ENCODE assay signal across 23 mouse cellular contexts in the genomic region with DNA sequence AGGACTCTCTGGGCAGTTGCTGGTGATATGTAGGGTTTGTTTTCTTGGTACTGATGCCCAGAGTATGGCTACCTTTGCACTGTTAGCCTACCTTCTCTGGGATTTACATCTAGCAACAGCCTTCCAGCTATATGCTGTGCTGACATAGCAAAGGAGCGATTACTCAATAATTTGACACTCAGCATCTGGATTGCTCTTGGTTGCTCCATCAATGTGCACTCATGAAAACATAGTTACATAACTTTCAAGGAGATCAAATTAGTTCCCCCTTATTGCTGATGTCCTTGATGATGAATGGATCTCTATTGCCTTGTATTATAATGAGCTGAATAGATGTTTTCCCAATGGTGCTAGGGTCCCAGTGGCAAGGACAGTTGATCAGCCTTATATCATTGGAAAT.
"Had no signal": no experiment of that assay in that cellular context is flagged by ENCODE, and none has a peak within 500 bp of the region (broad histone marks: within the 10 kb centered on the region; RNA-seq: fewer than 3 reads in every experiment).

No protein-coding gene starts in this region.

- ATAC-seq: hindbrain, embryonic 16.5 days; inflammation-experienced regulatory T-cells, adult 6 months; intestine, embryonic 15.5 days; intestine, postnatal 0 days had no signal

- H3K4me3 ChIP-seq: heart, embryonic 10.5 days; heart, embryonic 12.5 days; intestine, embryonic 15.5 days; layer of hippocampus, adult 2 months; left cerebral cortex, adult 2 months; limb, embryonic 10.5 days; limb, embryonic 12.5 days had no signal

- H3K9me3 ChIP-seq: heart, embryonic 10.5 days; heart, embryonic 12.5 days; intestine, embryonic 15.5 days; limb, embryonic 10.5 days; limb, embryonic 12.5 days had no signal

- H3K27me3 ChIP-seq: heart, embryonic 12.5 days; intestine, embryonic 15.5 days; limb, embryonic 12.5 days had no signal

- H3K9ac ChIP-seq: heart, embryonic 12.5 days; hindbrain, embryonic 14.5 days; intestine, embryonic 15.5 days; limb, embryonic 12.5 days had no signal

- H3K36me3 ChIP-seq: heart, embryonic 10.5 days; heart, embryonic 12.5 days; intestine, embryonic 15.5 days; limb, embryonic 10.5 days; limb, embryonic 12.5 days had no signal

- H3K4me1 ChIP-seq: heart, embryonic 12.5 days; intestine, embryonic 15.5 days; limb, embryonic 10.5 days; limb, embryonic 12.5 days had no signal

- DNase-seq: gastrocnemius, postnatal 14 days; gastrocnemius, postnatal 36 days; heart, adult 18-20 months; heart, postnatal 10 days; heart, postnatal 36 days; kidney, adult 18-20 months; kidney, adult 8-10 months; kidney, postnatal 10 days; kidney, postnatal 25 days; kidney, postnatal 4 days; liver had no signal

- H3K27ac ChIP-seq: heart, embryonic 10.5 days; hindbrain, embryonic 14.5 days; intestine, embryonic 15.5 days; layer of hippocampus, adult 2 months; left cerebral cortex, adult 2 months; limb, embryonic 10.5 days; limb, embryonic 12.5 days had no signal

- H3K4me2 ChIP-seq: heart, embryonic 12.5 days; hindbrain, embryonic 14.5 days; intestine, embryonic 15.5 days; limb, embryonic 12.5 days; liver, embryonic 11.5 days had no signal
